Mouse (Mus musculus) forebrain, embryonic 11.5 days (tissue): Measurements from ENCODE around the gene Trim29. TPM values are rescaled to one million over a fixed set of nuclear protein-coding genes. Genes with fewer than 3 reads are reported as not detected.

ENCODE experiments used
- ATAC-seq: fragments of 200-750 bp; cut with Nextera tagmentation; replicated peaks from 2 replicates; pipeline ENCODE4 v1.8.0; 2017; ENCODE audit warnings: moderate TSS enrichment; ENCODE audit not compliant: low FRiP score
- DNase-seq: peaks from one replicate; pipeline ENCODE4 v3.0.0-alpha.2; 2017; ENCODE audit warnings: low spot score
- H3K27ac ChIP-seq: fragments of 300-500 bp; sonication (generic); 2 replicates; pipeline ENCODE4 v1.5.1; 2014; ENCODE audit warnings: low read depth, low read length
- H3K27me3 ChIP-seq: fragments of 300-500 bp; sonication (generic); 2 replicates; pipeline ENCODE4 v1.6.1; 2014; ENCODE audit warnings: mild to moderate bottlenecking, low read length, mixed read lengths; ENCODE audit not compliant: control insufficient read depth, insufficient read depth
- H3K36me3 ChIP-seq: fragments of 300-500 bp; sonication (generic); 2 replicates; pipeline ENCODE4 v1.6.1; 2014; ENCODE audit warnings: mild to moderate bottlenecking, low read length, moderate library complexity, mixed read lengths; ENCODE audit not compliant: control insufficient read depth, insufficient read depth
- H3K4me1 ChIP-seq: fragments of 300-500 bp; sonication (generic); replicated peaks from 2 replicates; pipeline ENCODE4 v1.6.1; 2014; ENCODE audit warnings: low read length, mixed read lengths; ENCODE audit not compliant: control insufficient read depth, insufficient read depth
- H3K4me2 ChIP-seq: fragments of 300-500 bp; sonication (generic); 2 replicates; pipeline ENCODE4 v1.6.1; 2014; ENCODE audit warnings: low read depth, mild to moderate bottlenecking, low read length, moderate library complexity, mixed read lengths; ENCODE audit not compliant: severe bottlenecking
- H3K4me3 ChIP-seq: fragments of 300-500 bp; sonication (generic); 2 replicates; pipeline ENCODE4 v1.5.1; 2014; ENCODE audit warnings: low read depth, low read length
- H3K9ac ChIP-seq: fragments of 300-500 bp; sonication (generic); 2 replicates; pipeline ENCODE4 v1.6.1; 2014; ENCODE audit warnings: low read length
- H3K9me3 ChIP-seq: fragments of 300-500 bp; sonication (generic); 2 replicates; pipeline ENCODE4 v1.6.1; 2016; ENCODE audit warnings: low read length, mixed read lengths; ENCODE audit not compliant: control insufficient read depth
- WGBS: fragments of 180-500 bp; shearing (Covaris S2); extraction: QIAGEN DNeasy Blood & Tissue Kit; methylation state at CpG from one replicate; pipeline ENCODE4 v1.1.7; 2014; 5-methylcytosine and 5-hydroxymethylcytosine counted together
- polyA plus RNA-seq: library from polyadenylated mRNA; unstranded; fragments of >200 nt; fragmentation: Nextera tagmentation; extraction: Ambion mirVana; gene quantifications from 2 replicates; pipeline ENCODE4 v1.2.1, GENCODE M21; 2014

The Trim29 gene
- polyA plus RNA-seq, 1 experiment from 2014 or later, result 1.6 TPM

DNA sequence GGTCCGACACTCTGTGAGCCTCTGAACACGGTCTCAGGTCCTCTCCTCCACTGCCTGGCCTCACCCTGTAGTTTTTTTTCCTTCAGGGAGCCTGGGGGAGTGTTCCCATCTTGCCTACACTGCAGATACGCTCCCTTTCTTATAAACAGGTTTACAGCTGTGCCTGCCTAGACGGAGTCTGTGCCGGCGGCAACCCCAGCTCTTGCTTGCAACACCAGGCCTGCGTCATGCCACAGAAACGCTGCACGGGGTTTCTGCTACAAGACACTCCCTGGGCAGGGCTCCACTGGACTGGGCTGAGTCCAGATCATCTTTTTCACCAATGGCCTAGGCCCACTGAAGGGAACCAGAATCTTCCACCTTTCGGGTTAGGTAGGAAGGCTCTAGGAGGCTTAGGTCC, 8.0 kb downstream of the Trim29 start:
- H3K4me2 ChIP-seq, result no peak overlapping the region
- no peak overlapping the region for H3K9ac ChIP-seq
- ATAC-seq (no peak), DNase-seq (no peak)
- H3K27ac ChIP-seq, result no peak overlapping the region
- H3K4me3 ChIP-seq, result no peak overlapping the region
- H3K27me3 ChIP-seq, result no peaks in the 10 kb centered on the region
- WGBS, result 86% methylated on average over 10 of the region's 10 CpGs
- H3K9me3 ChIP-seq, result no peaks in the 10 kb centered on the region
- 0 out of 2 replicates have a peak, but pooled peaks cover 3% of the 10 kb centered on the region for H3K4me1 ChIP-seq
- no peaks in the 10 kb centered on the region for H3K36me3 ChIP-seq

DNA sequence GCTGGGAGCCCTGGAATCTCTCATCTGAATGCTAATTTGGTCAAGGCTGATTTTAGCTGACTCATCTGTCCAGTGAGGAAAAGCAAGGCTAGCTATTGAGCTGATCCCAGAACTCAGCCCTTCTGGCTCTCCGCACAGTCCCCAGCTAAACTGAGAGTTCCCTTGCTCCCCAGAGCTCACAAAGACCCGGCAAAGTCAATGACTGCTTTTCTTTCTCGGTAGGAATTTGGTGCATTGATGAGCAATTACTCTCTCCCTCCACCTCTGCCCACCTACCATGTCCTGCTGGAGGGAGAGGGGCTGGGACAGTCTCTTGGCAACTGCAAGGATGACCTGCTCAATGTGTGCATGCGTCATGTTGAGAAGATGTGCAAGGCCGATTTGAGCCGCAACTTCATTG, 11.3 kb downstream of the Trim29 start:
- H3K27me3 ChIP-seq, result no peaks in the 10 kb centered on the region
- DNase-seq (no peak), ATAC-seq (no peak)
- no peaks in the 10 kb centered on the region for H3K36me3 ChIP-seq
- no peak overlapping the region for H3K27ac ChIP-seq
- no peaks in the 10 kb centered on the region for H3K9me3 ChIP-seq
- H3K9ac ChIP-seq, result no peak overlapping the region
- H3K4me1 ChIP-seq, result no peaks in the 10 kb centered on the region
- 85% methylated on average over 6 of the region's 6 CpGs for WGBS
- no peak overlapping the region for H3K4me2 ChIP-seq
- H3K4me3 ChIP-seq, result no peak overlapping the region

DNA sequence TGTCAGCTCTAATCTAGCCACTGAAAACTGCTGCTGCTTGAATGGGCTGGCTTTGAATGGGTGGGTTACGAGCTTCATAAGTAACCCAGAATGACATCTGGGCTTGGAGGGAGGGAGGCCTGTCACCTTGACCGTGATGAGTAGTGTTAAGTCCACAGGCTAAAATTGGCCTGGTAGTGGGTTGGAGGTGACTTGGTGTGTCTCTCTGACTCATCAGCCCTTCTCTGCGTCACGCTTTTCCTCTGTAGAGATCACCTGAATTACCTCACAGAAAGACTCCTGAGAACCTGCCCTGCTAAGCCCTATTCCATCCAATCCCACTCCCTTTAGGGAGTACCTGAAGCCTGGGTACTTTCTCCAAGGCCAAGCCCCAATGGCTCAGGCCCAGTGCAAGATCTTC, 12.0 kb downstream of the Trim29 start:
- Histone ChIP-seq H3K36me3 (no peaks in the 10 kb centered on the region), H3K9ac (no peak overlapping the region), H3K27me3 (no peaks in the 10 kb centered on the region), H3K4me1 (no peaks in the 10 kb centered on the region), H3K4me3 (no peak overlapping the region), H3K27ac (no peak overlapping the region), H3K9me3 (no peaks in the 10 kb centered on the region), H3K4me2 (no peak overlapping the region)
- 88% methylated on average over 4 of the region's 4 CpGs for WGBS
- ATAC-seq (no peak), DNase-seq (no peak)

DNA sequence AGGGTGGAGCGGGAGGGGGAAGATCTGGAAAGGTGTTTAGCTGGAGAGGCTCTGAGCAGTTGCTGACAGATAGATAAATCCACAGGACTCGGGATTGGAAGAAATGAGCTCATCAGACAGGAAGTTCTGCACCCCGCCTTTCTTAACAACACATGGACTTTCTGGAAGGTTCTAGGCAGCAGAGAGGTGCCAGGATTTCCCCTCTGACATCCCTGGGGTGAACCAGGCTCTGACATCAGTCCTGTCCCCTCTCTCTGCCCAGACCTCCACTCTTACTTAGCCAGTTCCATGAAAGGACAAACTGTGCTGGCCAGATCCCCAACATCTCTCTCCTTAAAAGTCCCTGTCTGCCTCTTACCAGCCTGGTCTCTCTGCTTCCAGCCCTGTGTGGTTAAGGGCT, 14.8 kb downstream of the Trim29 start:
- DNase-seq (no peak), ATAC-seq (no peak)
- Histone ChIP-seq H3K9me3 (no peaks in the 10 kb centered on the region), H3K27ac (no peak overlapping the region), H3K36me3 (no peaks in the 10 kb centered on the region), H3K4me3 (no peak overlapping the region), H3K4me1 (no peaks in the 10 kb centered on the region), H3K9ac (no peak overlapping the region), H3K4me2 (no peak overlapping the region), H3K27me3 (no peaks in the 10 kb centered on the region)
- WGBS, result 80% methylated on average over 3 of the region's 3 CpGs

DNA sequence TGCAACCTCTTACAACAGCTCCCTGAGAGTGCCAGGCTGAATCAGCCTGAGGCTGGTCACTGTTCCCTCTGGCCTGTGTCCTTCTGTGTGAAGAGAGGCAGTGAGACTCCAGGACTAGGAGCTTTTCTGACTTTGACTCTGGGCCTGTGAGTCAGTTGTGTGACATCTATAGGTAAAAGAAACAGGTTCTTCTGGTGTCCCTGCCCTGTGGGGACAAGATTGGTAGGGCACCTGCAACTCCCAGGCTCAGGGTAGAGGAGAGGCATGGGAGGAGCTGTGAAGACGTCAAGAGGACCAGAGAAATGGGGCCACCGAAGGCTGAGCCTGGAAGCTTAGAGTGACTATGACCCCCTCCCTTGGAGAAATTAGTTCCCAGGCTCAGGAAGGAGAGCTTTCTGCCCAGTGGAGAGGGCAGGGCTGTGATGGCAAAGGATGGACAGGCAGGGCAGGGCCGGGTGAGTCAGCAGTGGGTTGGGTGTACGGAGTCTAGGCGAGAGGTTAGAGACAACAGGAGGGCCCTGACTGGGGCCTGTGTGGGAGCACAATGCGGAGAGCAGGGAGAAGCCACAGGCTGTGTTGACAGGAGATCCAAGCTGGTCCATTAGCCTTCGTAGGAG, 15.5 kb downstream of the Trim29 start:
- H3K4me2 ChIP-seq, result no peak overlapping the region
- H3K9ac ChIP-seq, result no peak overlapping the region
- H3K36me3 ChIP-seq, result no peaks in the 10 kb centered on the region
- no peak overlapping the region for H3K27ac ChIP-seq
- H3K9me3 ChIP-seq, result no peaks in the 10 kb centered on the region
- ATAC-seq (no peak), DNase-seq (no peak)
- H3K27me3 ChIP-seq, result no peaks in the 10 kb centered on the region
- H3K4me1 ChIP-seq, result no peaks in the 10 kb centered on the region
- H3K4me3 ChIP-seq, result no peak overlapping the region
- WGBS, result 76% methylated on average over 7 of the region's 7 CpGs

DNA sequence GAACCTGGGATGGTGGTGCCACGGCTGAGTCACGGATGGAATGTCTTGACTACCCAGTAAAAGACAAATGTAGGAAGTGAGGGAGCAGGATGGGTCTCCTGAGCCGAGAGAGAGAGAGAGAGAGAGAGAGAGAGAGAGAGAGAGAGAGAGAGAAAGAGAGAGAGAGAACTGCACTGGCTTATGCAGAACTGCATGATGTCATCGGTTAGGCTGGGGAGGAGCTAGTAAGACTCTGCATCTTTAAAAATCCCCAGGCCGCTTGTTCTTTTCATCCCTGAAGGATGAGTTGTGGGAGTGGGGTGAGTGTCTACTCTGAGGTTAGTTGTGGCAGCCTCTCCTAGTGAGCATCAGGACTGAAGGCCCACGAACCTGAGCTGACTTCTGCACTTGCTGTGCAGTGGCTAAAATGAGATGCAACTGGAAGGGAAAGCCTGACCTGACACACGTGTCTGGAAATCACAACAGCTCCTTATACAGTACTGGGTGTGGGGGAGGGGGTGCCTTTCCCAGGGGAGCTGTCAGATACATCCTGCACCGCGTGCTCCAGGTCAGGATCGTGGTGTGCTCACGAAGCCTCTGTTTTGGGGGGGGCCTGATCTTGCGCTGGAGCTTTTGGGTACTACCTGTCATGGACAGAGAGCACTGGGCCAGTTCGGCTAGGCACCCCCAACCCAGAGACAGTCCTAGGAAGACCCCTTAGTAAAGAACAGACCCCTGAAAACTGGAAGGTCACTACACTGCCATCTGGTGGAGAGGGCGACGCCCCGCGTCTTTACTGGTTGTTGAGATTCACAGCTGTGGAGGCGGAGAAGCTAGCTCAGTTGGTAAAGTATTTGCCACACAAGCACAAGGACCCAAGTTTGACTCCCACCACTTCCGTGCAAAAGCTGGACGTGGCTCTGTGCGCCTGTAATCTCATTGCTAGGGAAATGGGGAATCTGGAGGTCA, 16.8 kb downstream of the Trim29 start:
- Histone ChIP-seq H3K36me3 (no peaks in the 10 kb centered on the region), H3K4me1 (no peaks in the 10 kb centered on the region), H3K27me3 (no peaks in the 10 kb centered on the region), H3K9ac (no peak overlapping the region), H3K4me2 (no peak overlapping the region), H3K27ac (no peak overlapping the region), H3K9me3 (no peaks in the 10 kb centered on the region), H3K4me3 (no peak overlapping the region)
- ATAC-seq, result no peak
- 52% methylated on average over 21 of the region's 21 CpGs for WGBS
- peak; percentile 77 for DNase-seq

DNA sequence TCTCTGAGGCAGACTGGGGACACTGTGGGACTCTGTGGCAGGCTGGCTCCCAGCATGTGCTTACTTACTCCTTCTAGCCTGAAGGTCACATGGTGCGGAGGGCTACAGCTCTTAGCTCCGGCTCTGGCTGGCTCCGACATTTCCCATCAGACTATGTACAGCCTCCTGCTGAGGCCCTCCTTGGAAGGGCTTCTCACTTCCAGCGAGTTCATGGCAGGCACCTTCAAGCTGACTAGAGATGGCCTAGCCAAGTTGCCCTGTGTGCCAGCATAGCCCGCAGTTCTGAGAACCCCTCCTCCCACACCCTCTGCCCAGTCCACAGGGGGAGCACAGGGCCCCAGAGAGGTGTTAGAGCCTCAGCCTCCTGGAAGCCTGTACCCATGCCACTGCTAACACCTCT, 19.8 kb downstream of the Trim29 start:
- no peaks in the 10 kb centered on the region for H3K4me1 ChIP-seq
- H3K27me3 ChIP-seq, result no peaks in the 10 kb centered on the region
- H3K36me3 ChIP-seq, result no peaks in the 10 kb centered on the region
- no peaks in the 10 kb centered on the region for H3K9me3 ChIP-seq
- H3K27ac ChIP-seq, result no peak overlapping the region
- no peak overlapping the region for H3K4me2 ChIP-seq
- ATAC-seq (no peak), DNase-seq (no peak)
- no peak overlapping the region for H3K4me3 ChIP-seq
- H3K9ac ChIP-seq, result no peak overlapping the region
- WGBS, result 42% methylated on average over 5 of the region's 5 CpGs

DNA sequence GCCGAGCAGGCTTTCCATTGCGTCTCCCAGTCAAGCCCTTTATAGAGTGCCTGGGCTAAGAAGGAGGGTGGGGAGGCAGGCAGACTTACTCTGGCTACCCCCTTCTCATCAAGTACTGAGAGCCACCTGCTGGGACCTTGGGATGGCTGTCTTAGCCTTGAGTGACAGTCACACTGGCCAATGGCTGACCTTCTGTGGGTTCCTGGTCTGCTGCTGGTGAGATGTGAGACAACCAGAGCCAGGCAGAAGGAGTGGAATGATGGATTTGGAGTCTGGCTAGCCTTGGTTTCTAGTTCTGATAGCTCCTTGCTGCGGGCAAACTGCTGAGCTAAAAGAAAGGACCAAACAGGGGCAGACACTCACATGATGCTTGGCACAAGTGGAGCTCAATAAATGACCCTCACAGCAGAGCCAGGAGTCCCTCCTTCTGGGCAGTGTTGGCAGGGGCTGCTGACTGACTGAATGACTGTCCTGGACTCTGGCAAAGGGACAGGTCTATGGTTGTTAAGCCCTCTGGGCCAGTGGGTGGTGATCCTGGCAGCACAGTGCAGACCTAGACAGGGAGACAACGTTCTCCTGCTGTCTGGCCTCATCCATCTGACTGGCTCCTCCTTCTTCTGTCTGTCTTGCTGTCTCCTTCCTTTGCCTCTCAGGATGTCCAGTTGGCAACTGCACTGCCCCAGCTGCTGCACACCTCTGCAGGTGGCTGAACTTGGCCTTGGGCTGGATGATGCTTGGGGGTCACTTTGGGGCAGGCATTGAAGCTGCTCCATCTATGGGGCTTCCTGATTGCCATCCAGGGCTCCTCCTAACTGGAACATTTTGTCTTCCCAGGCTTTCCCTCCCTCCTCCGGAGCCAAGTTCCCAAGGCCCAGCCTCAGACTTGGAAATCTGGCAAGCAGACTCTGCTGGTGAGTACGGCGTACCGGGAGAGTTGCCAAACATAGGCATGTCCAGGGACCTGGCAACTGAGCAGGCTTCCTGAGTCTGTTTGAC, 21.1 kb downstream of the Trim29 start:
- Histone ChIP-seq H3K4me3 (no peak overlapping the region), H3K4me1 (no peaks in the 10 kb centered on the region), H3K36me3 (no peaks in the 10 kb centered on the region), H3K27me3 (no peaks in the 10 kb centered on the region), H3K4me2 (no peak overlapping the region), H3K27ac (no peak overlapping the region), H3K9me3 (no peaks in the 10 kb centered on the region), H3K9ac (no peak overlapping the region)
- ATAC-seq (no peak), DNase-seq (no peak)
- 82% methylated on average over 8 of the region's 8 CpGs for WGBS
